Mouse (Mus musculus) forebrain, postnatal 0 days (tissue): ENCODE results near the gene Ubtd2. TPM values are rescaled to one million over a fixed set of nuclear protein-coding genes. Genes with fewer than 3 reads are reported as not detected.
"Not testable (repeated sequence)": the region's sequence is repeated elsewhere in the genome, so short reads cannot be mapped to it uniquely, and the experiment has no call there.

ENCODE experiments used
- ATAC-seq: fragments of 200-750 bp; cut with Nextera tagmentation; 2 replicates; pipeline ENCODE4 v1.8.0; 2017; ENCODE audit warnings: mild to moderate bottlenecking, moderate library complexity
- DNase-seq: peaks from one replicate; pipeline ENCODE4 v3.0.0-alpha.2; 2015
- H3K27ac ChIP-seq: fragments of 300-500 bp; sonication (generic); 2 replicates; pipeline ENCODE4 v1.5.1; 2014; ENCODE audit warnings: low read depth, mild to moderate bottlenecking, antibody characterized with exemption, low read length, moderate library complexity, mixed read lengths
- H3K27me3 ChIP-seq: fragments of 300-500 bp; sonication (generic); 2 replicates; pipeline ENCODE4 v1.6.1; 2014; ENCODE audit warnings: mild to moderate bottlenecking, low read length, mixed read lengths; ENCODE audit not compliant: insufficient read depth
- H3K36me3 ChIP-seq: fragments of 300-500 bp; sonication (generic); 2 replicates; pipeline ENCODE4 v1.6.1; 2014; ENCODE audit warnings: mild to moderate bottlenecking, moderate library complexity; ENCODE audit not compliant: insufficient read depth
- H3K4me1 ChIP-seq: fragments of 300-500 bp; sonication (generic); 2 replicates; pipeline ENCODE4 v1.6.1; 2014; ENCODE audit warnings: antibody characterized with exemption; ENCODE audit not compliant: insufficient read depth
- H3K4me2 ChIP-seq: fragments of 300-500 bp; sonication (generic); 2 replicates; pipeline ENCODE4 v1.6.1; 2014; ENCODE audit warnings: low read depth, mild to moderate bottlenecking, moderate library complexity
- H3K4me3 ChIP-seq: fragments of 300-500 bp; sonication (generic); 2 replicates; pipeline ENCODE4 v1.5.1; 2014; ENCODE audit warnings: low read depth, low read length, mixed read lengths
- H3K9ac ChIP-seq: fragments of 300-500 bp; sonication (generic); 2 replicates; pipeline ENCODE4 v1.6.1; 2014; ENCODE audit warnings: mild to moderate bottlenecking
- H3K9me3 ChIP-seq: fragments of 300-500 bp; sonication (generic); 2 replicates; pipeline ENCODE4 v1.6.1; 2016; ENCODE audit warnings: low read length
- CTCF ChIP-seq: sonication (generic); IDR thresholded peaks from 2 replicates; pipeline ENCODE4 v1.5.1; 2016; ENCODE audit warnings: antibody characterized with exemption, control low read depth, low read depth
- WGBS: fragments of 180-500 bp; shearing (Covaris S2); extraction: QIAGEN DNeasy Blood & Tissue Kit; methylation state at CpG from one replicate; pipeline ENCODE4 v1.1.7; 2014; 5-methylcytosine and 5-hydroxymethylcytosine counted together
- polyA plus RNA-seq: library from polyadenylated mRNA; unstranded; fragments of >200 nt; fragmentation: Nextera tagmentation; extraction: Ambion mirVana; gene quantifications from 2 replicates; pipeline ENCODE4 v1.2.1, GENCODE M21; 2015
- total RNA-seq: library from RNA; depleted of rRNA; stranded (reverse); fragments of >200 nt; gene quantifications from 2 replicates; pipeline ENCODE4 v1.2.3, GENCODE M21; 2014

The Ubtd2 gene
- total and polyA plus RNA-seq, 2 experiments from 2014 or later, result 36.0 to 56.1 TPM

DNA sequence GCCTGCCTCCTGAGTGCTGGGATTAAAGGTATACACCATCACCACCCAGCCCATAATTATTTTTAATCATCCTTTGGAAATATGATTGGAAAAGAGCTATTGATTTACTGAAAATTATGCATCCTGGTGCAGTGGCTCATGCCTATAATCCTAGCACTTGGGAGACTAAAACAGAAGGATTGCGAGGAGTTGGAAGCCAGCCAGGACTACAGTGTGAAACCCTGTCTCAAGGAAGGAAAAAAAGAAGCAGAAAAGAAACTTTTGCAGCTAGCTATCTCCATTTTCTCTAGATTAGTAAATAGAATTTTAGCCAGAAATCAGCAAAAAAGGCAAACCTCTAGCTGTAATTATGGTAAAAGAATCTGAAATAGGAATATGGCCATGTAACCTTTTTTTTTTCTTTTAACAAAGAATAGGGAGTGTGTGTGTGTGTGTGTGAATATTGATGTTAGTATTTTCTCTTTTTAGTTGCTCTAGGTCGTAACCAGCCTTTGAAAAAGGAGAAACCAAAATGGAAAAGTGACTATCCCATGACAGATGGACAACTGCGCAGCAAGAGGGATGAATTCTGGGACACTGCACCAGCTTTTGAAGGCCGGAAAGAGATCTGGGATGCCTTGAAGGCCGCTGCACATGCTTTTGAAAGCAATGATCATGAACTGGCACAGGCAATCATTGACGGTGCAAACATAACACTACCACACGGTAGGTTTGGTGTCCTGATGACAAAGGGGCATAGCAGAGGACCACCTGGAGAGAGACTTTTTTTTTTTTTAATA is 43.8 kb downstream of the Ubtd2 start:
- H3K27ac ChIP-seq, result no peak overlapping the region
- no peak; the same call in 1 of the 2 replicates for ATAC-seq
- no peak overlapping the region for H3K9ac ChIP-seq
- H3K4me1 ChIP-seq, result no peaks in the 10 kb centered on the region
- no peaks in the 10 kb centered on the region for H3K36me3 ChIP-seq
- H3K9me3 ChIP-seq, result no peaks in the 10 kb centered on the region
- H3K4me2 ChIP-seq, result no peak overlapping the region
- no peak overlapping the region for H3K4me3 ChIP-seq
- no peak for TF ChIP-seq CTCF
- WGBS, result 42% methylated on average over 7 of the region's 7 CpGs
- no peaks in the 10 kb centered on the region for H3K27me3 ChIP-seq
- peak; percentile 77 for DNase-seq

DNA sequence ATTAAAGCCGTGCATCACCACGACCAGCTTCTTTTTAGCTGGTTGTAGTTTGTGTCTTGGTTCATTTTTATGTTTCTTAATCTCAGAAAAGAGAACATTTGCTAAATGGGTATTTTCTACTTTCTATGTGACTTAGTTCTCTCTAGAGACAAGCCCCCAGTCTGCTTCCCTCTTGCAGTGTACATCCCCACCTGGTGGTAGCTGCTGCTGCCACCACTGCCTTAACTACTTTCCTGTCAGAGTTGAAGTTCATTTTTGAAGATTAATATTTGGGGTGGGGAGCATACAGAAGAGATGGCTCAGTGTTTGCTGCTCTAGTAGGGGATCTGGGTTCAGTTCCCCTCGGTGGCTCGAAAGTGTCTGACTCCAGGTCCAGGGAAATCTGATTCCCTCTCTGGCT is 44.8 kb downstream of the Ubtd2 start:
- ATAC-seq, result no peak
- Histone ChIP-seq H3K4me1 (no peaks in the 10 kb centered on the region), H3K9me3 (no peaks in the 10 kb centered on the region), H3K9ac (no peak overlapping the region), H3K4me3 (no peak overlapping the region), H3K27ac (no peak overlapping the region), H3K4me2 (no peak overlapping the region), H3K36me3 (no peaks in the 10 kb centered on the region), H3K27me3 (no peaks in the 10 kb centered on the region)
- DNase-seq, result no peak
- WGBS, result 94% methylated on average over 4 of the region's 4 CpGs
- TF ChIP-seq CTCF, result peak; percentile 35; the same call in 1 of the 2 replicates

DNA sequence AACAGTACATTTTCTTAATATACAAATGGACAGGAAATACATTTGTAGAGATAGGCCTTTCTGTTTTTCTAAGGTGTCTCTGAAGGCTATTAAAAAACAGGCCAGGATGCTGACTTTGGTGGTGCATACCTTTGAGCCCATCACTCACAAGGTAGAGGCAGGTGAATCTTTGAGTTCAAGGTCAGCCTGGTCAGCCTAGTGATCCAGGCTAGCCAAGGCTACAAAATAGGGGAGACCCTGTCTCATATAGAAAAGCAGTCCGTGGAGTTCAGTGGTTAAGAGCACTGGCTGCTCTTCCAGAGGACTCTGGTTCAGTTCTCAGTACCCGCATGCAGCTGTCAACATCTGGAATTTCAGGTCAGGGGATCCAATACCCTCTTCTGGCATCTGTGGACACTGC is 48.5 kb downstream of the Ubtd2 start:
- H3K27ac ChIP-seq, result no peak overlapping the region
- ATAC-seq, result no peak

DNA sequence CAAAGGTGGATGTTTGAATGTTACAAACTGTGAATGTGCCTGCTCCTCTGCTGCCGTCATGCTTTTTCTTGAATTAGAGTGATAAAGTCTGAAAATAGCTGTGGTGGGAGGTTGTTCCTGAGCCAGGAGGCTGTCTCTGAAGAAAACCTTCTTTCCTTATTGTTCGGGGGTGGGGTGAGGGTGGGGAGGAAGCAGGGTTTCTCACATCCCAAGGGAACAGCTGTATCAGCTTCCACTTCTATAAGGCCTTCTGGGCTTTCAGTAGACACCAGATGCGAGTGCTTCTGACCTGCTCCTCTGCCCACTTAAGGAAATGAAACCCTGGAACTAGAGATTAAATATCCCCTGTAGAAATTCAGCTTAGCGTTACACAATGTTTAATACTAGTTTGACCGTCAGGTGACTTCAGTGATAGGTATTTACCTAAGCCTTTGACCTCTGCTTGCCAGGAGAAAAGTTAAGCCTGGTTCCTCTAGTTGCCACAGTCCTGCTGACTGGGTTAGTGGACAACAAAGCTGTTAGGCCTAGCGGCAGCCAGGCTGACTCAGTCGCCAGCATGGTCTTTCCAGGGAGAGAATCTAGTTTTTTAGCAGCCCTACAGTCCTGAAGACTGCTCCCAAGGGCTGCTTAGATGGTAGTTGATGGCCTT is 50.0 kb downstream of the Ubtd2 start:
- no peak for TF ChIP-seq CTCF
- no peaks in the 10 kb centered on the region for H3K4me1 ChIP-seq
- H3K9me3 ChIP-seq, result no peaks in the 10 kb centered on the region
- 84% methylated on average over 7 of the region's 7 CpGs for WGBS
- DNase-seq (no peak), ATAC-seq (no peak)
- H3K9ac ChIP-seq, result no peak overlapping the region
- H3K36me3 ChIP-seq, result no peaks in the 10 kb centered on the region
- H3K27me3 ChIP-seq, result no peaks in the 10 kb centered on the region
- no peak overlapping the region for H3K4me2 ChIP-seq
- no peak overlapping the region for H3K4me3 ChIP-seq
- H3K27ac ChIP-seq, result no peak overlapping the region

More for the DNA sequence above, 48.5 kb downstream of the Ubtd2 start:
- 91% methylated on average over 2 of the region's 2 CpGs for WGBS
- H3K4me3 ChIP-seq, result no peak overlapping the region
- no peak for DNase-seq
- no peaks in the 10 kb centered on the region for H3K9me3 ChIP-seq
- no peaks in the 10 kb centered on the region for H3K36me3 ChIP-seq
- H3K4me2 ChIP-seq, result no peak overlapping the region
- no peak overlapping the region for H3K9ac ChIP-seq
- H3K27me3 ChIP-seq, result no peaks in the 10 kb centered on the region
- H3K4me1 ChIP-seq, result no peaks in the 10 kb centered on the region
- TF ChIP-seq CTCF, result no peak

DNA sequence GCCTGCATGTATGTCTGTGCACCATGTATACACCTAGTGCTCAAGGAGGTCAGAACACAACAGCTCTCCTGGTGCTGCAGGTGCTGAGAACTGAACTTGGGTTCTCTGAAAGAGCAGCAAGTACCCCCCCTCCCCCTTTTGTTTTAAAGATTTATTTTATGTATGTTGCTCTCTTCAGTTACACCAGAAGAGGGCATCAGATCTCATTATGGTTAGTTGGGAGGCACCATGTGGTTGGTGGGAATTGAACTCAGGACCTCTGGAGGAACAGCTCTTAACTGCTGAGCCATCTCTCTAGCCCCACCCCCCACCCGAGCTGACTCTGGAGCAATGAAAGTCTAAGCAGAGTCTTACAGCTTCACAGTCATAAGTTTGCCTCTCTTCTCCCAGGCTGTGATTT is 55.8 kb downstream of the Ubtd2 start:
- DNase-seq (no peak), ATAC-seq (no peak)
- H3K27ac ChIP-seq, result no peak overlapping the region
- H3K9me3 ChIP-seq, result no peaks in the 10 kb centered on the region
- no peak overlapping the region for H3K4me3 ChIP-seq
- H3K9ac ChIP-seq, result no peak overlapping the region
- no peaks in the 10 kb centered on the region for H3K36me3 ChIP-seq
- no peak for TF ChIP-seq CTCF
- no peaks in the 10 kb centered on the region for H3K27me3 ChIP-seq
- H3K4me2 ChIP-seq, result no peak overlapping the region
- no peaks in the 10 kb centered on the region; the same call in 1 of the 2 replicates for H3K4me1 ChIP-seq
- 75% methylated on average over 1 of the region's 1 CpGs for WGBS

DNA sequence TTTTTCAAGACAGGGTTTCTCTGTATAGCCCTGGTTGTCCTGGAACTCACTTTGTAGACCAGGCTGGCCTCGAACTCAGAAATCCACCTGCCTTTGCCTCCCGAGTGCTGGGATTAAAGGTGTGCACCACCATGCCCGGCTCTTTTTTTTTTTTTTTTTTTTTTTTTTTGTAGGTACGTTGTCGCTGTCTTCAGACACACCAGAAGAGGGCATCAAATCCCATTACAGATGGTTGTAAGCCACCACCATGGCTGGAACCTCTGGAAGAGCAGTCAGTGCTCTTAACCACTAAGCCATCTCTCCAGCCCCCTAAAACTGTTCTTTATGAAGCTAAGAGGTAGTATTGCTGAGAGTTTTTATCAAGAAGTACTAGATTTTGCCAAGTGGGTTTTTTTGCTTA is 59.7 kb downstream of the Ubtd2 start:
- DNase-seq, H3K4me2 ChIP-seq, H3K27ac ChIP-seq, H3K4me3 ChIP-seq, H3K9me3 ChIP-seq, H3K27me3 ChIP-seq, ATAC-seq, H3K9ac ChIP-seq, H3K4me1 ChIP-seq: not testable (repeated sequence)
- 86% methylated on average over 5 of the region's 5 CpGs for WGBS
- peaks cover 10% of the 10 kb centered on the region for H3K36me3 ChIP-seq

DNA sequence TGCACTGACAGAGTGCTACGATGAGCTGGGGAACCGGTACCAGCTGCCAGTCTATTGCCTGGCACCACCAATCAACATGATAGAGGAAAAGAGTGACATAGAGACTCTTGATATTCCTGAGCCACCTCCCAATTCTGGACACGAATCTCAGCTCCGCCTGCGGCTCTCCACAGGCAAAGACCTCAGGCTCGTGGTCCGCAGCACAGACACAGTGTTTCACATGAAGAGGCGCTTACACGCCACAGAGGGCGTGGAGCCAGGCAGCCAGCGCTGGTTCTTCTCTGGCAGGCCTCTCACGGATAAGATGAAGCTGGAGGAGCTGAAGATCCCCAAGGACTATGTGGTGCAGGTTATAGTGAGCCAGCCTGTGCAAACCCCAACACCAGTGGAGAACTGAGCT is 60.9 kb downstream of the Ubtd2 start:
- Histone ChIP-seq H3K4me2 (no peak overlapping the region), H3K27ac (peak overlapping the region; percentile 55), H3K9me3 (no peaks in the 10 kb centered on the region), H3K4me1 (no peaks in the 10 kb centered on the region; the same call in 1 of the 2 replicates), H3K36me3 (peaks cover 10% of the 10 kb centered on the region), H3K4me3 (no peak overlapping the region), H3K9ac (no peak overlapping the region), H3K27me3 (no peaks in the 10 kb centered on the region)
- no peak for ATAC-seq
- TF ChIP-seq CTCF, result no peak
- no peak for DNase-seq
- 72% methylated on average over 12 of the region's 12 CpGs for WGBS
